Mouse (Mus musculus): ENCODE data around the gene Togaram2. TPM values are rescaled to one million over a fixed set of nuclear protein-coding genes. Genes with fewer than 3 reads are reported as not detected.

Togaram2 gene
- polyA plus RNA-seq, 1 experiment from 2014 or later = 0.32 TPM

DNA sequence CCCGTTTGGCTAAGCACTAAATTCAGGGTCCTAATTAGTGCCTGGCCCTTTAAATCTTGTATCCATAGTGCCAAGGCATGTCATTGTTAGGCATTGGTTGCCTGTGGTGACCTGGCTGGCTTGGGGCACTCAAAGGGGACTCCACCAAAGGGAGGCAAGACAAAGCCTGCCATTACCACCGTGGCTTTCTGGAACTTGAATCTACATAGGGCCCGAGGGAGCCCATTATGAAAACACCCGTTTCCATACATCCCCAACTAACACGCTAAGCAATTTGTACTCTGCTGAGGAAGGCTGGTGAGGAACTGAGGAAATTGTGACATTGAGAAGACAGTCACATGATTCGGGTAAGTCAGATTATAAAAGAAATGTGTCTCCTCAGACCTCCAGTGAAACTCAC lies 96.5 kb downstream of the Togaram2 start:
- ATAC-seq (ENCODE audit: low FRiP score, low TSS enrichment) = no peak
- Histone ChIP-seq H3K9ac (ENCODE audit: low read depth, low read length) (no peak overlapping the region), H3K9me3 (ENCODE audit: control insufficient read depth, low read length) (no peaks in the 10 kb centered on the region), H3K27ac (ENCODE audit: low read depth, low read length) (no peak overlapping the region), H3K4me2 (replicated peaks; ENCODE audit: low read depth, low read length) (no peak overlapping the region), H3K4me3 (ENCODE audit: low read length) (no peak overlapping the region), H3K4me1 (ENCODE audit: control insufficient read depth, insufficient read depth, low read length) (no peaks in the 10 kb centered on the region), H3K27me3 (ENCODE audit: control insufficient read depth, insufficient read depth, low read length) (no peaks in the 10 kb centered on the region), H3K36me3 (ENCODE audit: control insufficient read depth, insufficient read depth, low read length) (no peaks in the 10 kb centered on the region)
- 43% methylated on average over 6 of the region's 6 CpGs for WGBS

DNA sequence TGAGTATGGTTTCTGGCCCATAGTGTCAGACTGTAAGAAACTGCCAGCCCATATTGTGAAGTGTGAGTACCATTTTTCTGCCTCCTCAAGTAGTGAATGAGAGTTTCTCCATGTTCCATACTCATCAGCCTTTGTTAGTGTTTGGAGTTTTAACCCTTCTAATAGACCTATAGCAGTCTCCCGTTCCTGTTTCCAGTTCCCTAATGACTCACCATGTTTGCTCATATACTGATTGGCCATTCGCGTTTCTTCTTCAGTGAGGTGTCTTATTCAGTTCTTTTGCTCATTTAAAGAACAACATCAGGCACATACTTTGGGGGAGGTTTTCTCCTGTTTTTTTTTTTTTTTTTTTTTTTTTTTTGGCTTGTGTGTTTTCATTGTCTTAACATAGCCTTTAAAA lies 97.6 kb downstream of the Togaram2 start:
- Histone ChIP-seq H3K4me1 (ENCODE audit: control insufficient read depth, insufficient read depth, low read length) (no peaks in the 10 kb centered on the region), H3K4me2 (replicated peaks; ENCODE audit: low read depth, low read length) (no peak overlapping the region), H3K36me3 (ENCODE audit: control insufficient read depth, insufficient read depth, low read length) (no peaks in the 10 kb centered on the region), H3K4me3 (ENCODE audit: low read length) (no peak overlapping the region), H3K9ac (ENCODE audit: low read depth, low read length) (no peak overlapping the region), H3K27me3 (ENCODE audit: control insufficient read depth, insufficient read depth, low read length) (no peaks in the 10 kb centered on the region), H3K27ac (ENCODE audit: low read depth, low read length) (no peak overlapping the region), H3K9me3 (ENCODE audit: control insufficient read depth, low read length) (no peaks in the 10 kb centered on the region)
- 90% methylated on average over 3 of the region's 3 CpGs for WGBS
- ATAC-seq (ENCODE audit: low FRiP score, low TSS enrichment) = no peak

DNA sequence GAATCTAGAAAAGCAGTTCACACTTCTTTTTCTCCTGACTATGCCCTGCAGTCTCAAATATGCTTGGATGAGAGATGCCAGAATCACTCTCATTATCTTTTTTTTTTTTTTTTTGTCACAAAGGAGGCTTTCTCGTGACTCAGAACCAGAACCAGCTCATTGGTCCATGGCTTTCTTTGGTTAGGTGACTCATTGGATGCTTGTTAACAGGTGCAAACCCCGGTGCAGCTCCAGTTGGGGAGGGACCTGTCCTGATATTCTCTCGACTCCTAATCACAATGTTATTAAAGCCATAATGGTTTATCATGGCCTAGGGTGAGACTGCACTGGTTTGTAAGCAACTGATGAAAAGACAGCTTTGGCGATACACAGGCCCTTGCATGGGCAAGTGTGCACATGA lies 101.1 kb downstream of the Togaram2 start:
- WGBS = 78% methylated on average over 4 of the region's 4 CpGs
- Histone ChIP-seq H3K9ac (ENCODE audit: low read depth, low read length) (no peak overlapping the region), H3K27me3 (ENCODE audit: control insufficient read depth, insufficient read depth, low read length) (no peaks in the 10 kb centered on the region), H3K4me1 (ENCODE audit: control insufficient read depth, insufficient read depth, low read length) (no peaks in the 10 kb centered on the region), H3K36me3 (ENCODE audit: control insufficient read depth, insufficient read depth, low read length) (no peaks in the 10 kb centered on the region), H3K4me3 (ENCODE audit: low read length) (no peak overlapping the region), H3K4me2 (replicated peaks; ENCODE audit: low read depth, low read length) (no peak overlapping the region), H3K27ac (ENCODE audit: low read depth, low read length) (no peak overlapping the region), H3K9me3 (ENCODE audit: control insufficient read depth, low read length) (peaks cover 10% of the 10 kb centered on the region; the same call in 1 of the 2 replicates)
- ATAC-seq (ENCODE audit: low FRiP score, low TSS enrichment) = no peak

DNA sequence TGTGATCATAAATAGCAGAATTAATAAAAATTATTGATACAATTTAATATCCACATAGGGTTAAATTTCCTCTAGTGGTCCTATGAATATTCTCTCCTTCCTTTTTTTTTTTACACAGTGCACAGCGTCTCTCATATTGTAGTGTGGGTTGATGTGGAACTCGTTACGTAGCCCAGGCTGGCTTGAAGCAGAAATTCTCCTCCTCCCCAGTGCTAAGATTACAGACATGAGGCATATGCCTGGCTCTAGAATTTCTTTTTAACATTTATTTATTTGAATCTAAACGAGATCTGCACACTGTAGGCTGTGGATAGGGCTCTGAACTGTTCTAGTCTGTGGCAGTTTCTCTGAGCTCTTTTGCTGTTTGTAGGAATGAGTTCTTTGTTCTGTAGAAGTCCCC lies 102.2 kb downstream of the Togaram2 start:
- H3K9me3 ChIP-seq (ENCODE audit: control insufficient read depth, low read length) = peaks cover 10% of the 10 kb centered on the region; the same call in 1 of the 2 replicates
- 85% methylated on average over 4 of the region's 4 CpGs for WGBS
- H3K4me2 ChIP-seq (replicated peaks; ENCODE audit: low read depth, low read length) = no peak overlapping the region
- no peaks in the 10 kb centered on the region for H3K4me1 ChIP-seq (ENCODE audit: control insufficient read depth, insufficient read depth, low read length)
- no peaks in the 10 kb centered on the region for H3K36me3 ChIP-seq (ENCODE audit: control insufficient read depth, insufficient read depth, low read length)
- no peak overlapping the region for H3K27ac ChIP-seq (ENCODE audit: low read depth, low read length)
- H3K9ac ChIP-seq (ENCODE audit: low read depth, low read length) = no peak overlapping the region
- no peak for ATAC-seq (ENCODE audit: low FRiP score, low TSS enrichment)
- H3K4me3 ChIP-seq (ENCODE audit: low read length) = no peak overlapping the region
- no peaks in the 10 kb centered on the region for H3K27me3 ChIP-seq (ENCODE audit: control insufficient read depth, insufficient read depth, low read length)

DNA sequence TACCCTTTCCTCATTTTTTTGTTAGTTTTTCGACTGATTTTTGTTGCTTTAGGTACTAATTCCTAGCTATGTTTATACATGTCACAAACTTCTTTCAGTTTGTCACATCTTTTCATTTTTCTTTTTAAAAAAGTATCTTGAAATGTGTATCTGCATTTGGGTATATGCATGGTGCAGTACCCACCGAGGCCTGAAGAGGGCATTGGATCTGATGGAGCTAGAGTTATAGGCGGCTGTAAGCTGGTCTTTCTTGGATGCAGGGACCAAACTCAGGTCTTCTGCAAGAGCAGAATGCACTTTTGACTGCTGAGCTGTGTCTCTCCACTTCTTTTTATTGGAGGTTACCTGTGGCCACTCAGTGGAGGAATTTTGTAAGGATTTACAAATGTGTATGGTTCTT lies 105.6 kb downstream of the Togaram2 start:
- Histone ChIP-seq H3K4me2 (replicated peaks; ENCODE audit: low read depth, low read length) (no peak overlapping the region), H3K9ac (ENCODE audit: low read depth, low read length) (no peak overlapping the region), H3K4me3 (ENCODE audit: low read length) (no peak overlapping the region), H3K27me3 (ENCODE audit: control insufficient read depth, insufficient read depth, low read length) (peaks cover 11% of the 10 kb centered on the region; the same call in 1 of the 2 replicates), H3K9me3 (ENCODE audit: control insufficient read depth, low read length) (peaks cover 10% of the 10 kb centered on the region; the same call in 1 of the 2 replicates), H3K36me3 (ENCODE audit: control insufficient read depth, insufficient read depth, low read length) (no peaks in the 10 kb centered on the region), H3K27ac (ENCODE audit: low read depth, low read length) (no peak overlapping the region), H3K4me1 (ENCODE audit: control insufficient read depth, insufficient read depth, low read length) (no peaks in the 10 kb centered on the region)
- WGBS = 77% methylated on average over 3 of the region's 3 CpGs
- ATAC-seq (ENCODE audit: low FRiP score, low TSS enrichment) = no peak

Other genes starting within 250 kb of the Togaram2 start
- 3.8 and 4.8 TPM in 2 replicates for gene Gm4707, start 213.3 kb upstream of the Togaram2 start, polyA plus RNA-seq (2014; fragmentation: Nextera tagmentation; extraction: Ambion mirVana)
- 116 and 118 TPM in 2 replicates for gene Smchd1, start 197.9 kb upstream of the Togaram2 start, polyA plus RNA-seq (2014; fragmentation: Nextera tagmentation; extraction: Ambion mirVana)
- gene Ndc80, start 146.4 kb upstream of the Togaram2 start, polyA plus RNA-seq (2014; fragmentation: Nextera tagmentation; extraction: Ambion mirVana) = 56.6 and 57.1 TPM in 2 replicates
- gene Spdya, start 121.2 kb upstream of the Togaram2 start, polyA plus RNA-seq (2014; fragmentation: Nextera tagmentation; extraction: Ambion mirVana) = 0.66 and 1.5 TPM in 2 replicates
- gene Wdr43, start 57.4 kb upstream of the Togaram2 start, polyA plus RNA-seq (2014; fragmentation: Nextera tagmentation; extraction: Ambion mirVana) = 75.7 and 121 TPM in 2 replicates
- gene Pcare, start 79.6 kb downstream of the Togaram2 start, polyA plus RNA-seq (2014; fragmentation: Nextera tagmentation; extraction: Ambion mirVana) = not detected in 2 replicates
- 6.7 and 7.4 TPM in 2 replicates for gene Clip4, start 95.2 kb downstream of the Togaram2 start, polyA plus RNA-seq (2014; fragmentation: Nextera tagmentation; extraction: Ambion mirVana)